In genomic region chr4:40798833-40799555, GRCm38 (mm10) we compare ENCODE assay signal across 7 mouse cellular contexts. TPM values are rescaled to one million over a fixed set of nuclear protein-coding genes. Genes with fewer than 3 reads are reported as not detected.
A peak's percentile ranks its signal among the peaks of the same experiment; 100 is the strongest.
DNase-seq lines count a peak whose midpoint lies in the region; ATAC-seq and TF ChIP-seq lines count a peak whose summit lies in the region.
"Not testable (repeated sequence)": the region's sequence is repeated elsewhere in the genome, so short reads cannot be mapped to it uniquely, and the experiment has no call there.

No protein-coding gene starts in this region.

- H3K27ac ChIP-seq in gastrocnemius, adult 2 months, result peak overlapping the region; percentile 16; the same call in 1 of the 2 replicates
- H3K27ac ChIP-seq in heart, embryonic 12.5 days (ENCODE audit: poor library complexity, severe bottlenecking), result peak overlapping the region; percentile 50
- H3K27ac ChIP-seq in stomach, embryonic 15.5 days, result not testable (repeated sequence)

- 80% methylated on average over 2 of the region's 2 CpGs for WGBS in heart, embryonic 12.5 days
- WGBS in stomach, embryonic 15.5 days, result 74% methylated on average over 2 of the region's 2 CpGs

- H3K9ac ChIP-seq in heart, embryonic 12.5 days; stomach, embryonic 15.5 days: not testable (repeated sequence)

- peak; percentile 89 for DNase-seq in adrenal gland, postnatal 10 days
- DNase-seq in gastrocnemius, adult 2 months, result peak; percentile 39
- DNase-seq in heart, postnatal 36 days, result peak; percentile 68 to 73
- DNase-seq in kidney, postnatal 25 days, result peak; percentile 56 to 57
- peak; percentile 63 for DNase-seq in lung, postnatal 36 days

- intact Hi-C loops in gastrocnemius, adult 2 months (cut with DNase I); heart, postnatal 36 days (cut with DNase I): not testable (repeated sequence)

- ATAC-seq in heart, embryonic 12.5 days (ENCODE audit: insufficient number of reproducible peaks, low FRiP score), result peak; percentile 65; the same call in 1 of the 2 replicates
- ATAC-seq in stomach, embryonic 15.5 days (ENCODE audit: insufficient read depth, low FRiP score, low read depth), result peak; percentile 35

- H3K9me3 ChIP-seq in heart, embryonic 12.5 days (replicated peaks); stomach, embryonic 15.5 days: not testable (repeated sequence)

- H3K4me2 ChIP-seq in heart, embryonic 12.5 days; stomach, embryonic 15.5 days: not testable (repeated sequence)

- H3K4me1 ChIP-seq in heart, embryonic 12.5 days (replicated peaks), result peaks cover 38% of the 10 kb centered on the region
- H3K4me1 ChIP-seq in stomach, embryonic 15.5 days, result not testable (repeated sequence)

- H3K36me3 ChIP-seq in heart, embryonic 12.5 days, result peaks cover 28% of the 10 kb centered on the region
- H3K36me3 ChIP-seq in stomach, embryonic 15.5 days, result not testable (repeated sequence)

- H3K4me3 ChIP-seq in gastrocnemius, adult 2 months; heart, embryonic 12.5 days; stomach, embryonic 15.5 days (replicated peaks): not testable (repeated sequence)

- TF ChIP-seq CTCF in gastrocnemius, adult 2 months (IDR thresholded peaks at IDR 0.05), result not testable (repeated sequence)

- not testable (repeated sequence) for H3K27me3 ChIP-seq in heart, embryonic 12.5 days (replicated peaks); stomach, embryonic 15.5 days (replicated peaks)

RNA-seq across cellular contexts. Expression of gene Smu1, which starts 41.3 kb away (rescaled TPM):
- 10 to 100 TPM; 57.2 to 62.3 TPM for total RNA-seq in adrenal gland, postnatal 10 days (2021)
- 10 to 100 TPM; 33.1 to 34.2 TPM for total RNA-seq in gastrocnemius, adult 2 months (2021)
- polyA plus RNA-seq in heart, embryonic 12.5 days (2016; fragmentation: Nextera tagmentation; extraction: Ambion mirVana), result 93.8 and 94.3 TPM in 2 replicates
- 10 to 100 TPM; 30.9 to 33.5 TPM for total RNA-seq in heart, postnatal 36 days (2021)
- polyA plus RNA-seq in stomach, embryonic 15.5 days (2015; fragmentation: Nextera tagmentation; extraction: Ambion mirVana), result 137 and 144 TPM in 2 replicates

RNA-seq across cellular contexts. Expression of gene B4galt1, which starts 54.8 kb away (rescaled TPM):
- 10 to 100 TPM; 73.7 to 83.0 TPM for total RNA-seq in adrenal gland, postnatal 10 days (2021)
- total RNA-seq in gastrocnemius, adult 2 months (2021), result 10 to 100 TPM; 30.5 to 42.2 TPM
- polyA plus RNA-seq in heart, embryonic 12.5 days (2016; fragmentation: Nextera tagmentation; extraction: Ambion mirVana), result 56.5 and 58.0 TPM in 2 replicates
- total RNA-seq in heart, postnatal 36 days (2021), result 10 to 100 TPM; 62.1 to 69.1 TPM
- polyA plus RNA-seq in stomach, embryonic 15.5 days (2015; fragmentation: Nextera tagmentation; extraction: Ambion mirVana), result 47.2 and 47.8 TPM in 2 replicates

Comparison
In these comparisons a context has a peak if more than half of its experiments do, and no peak if none do; other contexts are left out.
1. DNase-seq: peak in every context shown above with its lines; median percentile 89 in adrenal gland, postnatal 10 days; 70 in heart, postnatal 36 days; 63 in lung, postnatal 36 days; 56 in kidney, postnatal 25 days; 39 in gastrocnemius, adult 2 months.